Mouse (Mus musculus): ENCODE data around the gene Ccdc93.

The Ccdc93 gene

GRCm38 (mm10) chr1:121430938-121431928 lies at the start of gene Ccdc93:
TSS of gene Ccdc93 (plus strand) at chr1:121431049.
- peak; percentile 95 for DNase-seq (ENCODE audit: low spot score)

- DNase-seq (ENCODE audit: low spot score), result no peak
These were observed 49.3 kb upstream of the Ccdc93 start for GRCm38 (mm10) chr1:121381562-121381961.

GRCm38 (mm10) chr1:121388312-121388711 lies 42.5 kb upstream of the Ccdc93 start:
- no peak for DNase-seq (ENCODE audit: low spot score)

GRCm38 (mm10) chr1:121388732-121389131 lies 42.1 kb upstream of the Ccdc93 start:
- no peak for DNase-seq (ENCODE audit: low spot score)

- DNase-seq (ENCODE audit: low spot score), result no peak
These were observed 41.3 kb upstream of the Ccdc93 start for GRCm38 (mm10) chr1:121389574-121389973.

GRCm38 (mm10) chr1:121390003-121390402 lies 40.8 kb upstream of the Ccdc93 start:
- DNase-seq (ENCODE audit: low spot score), result no peak

GRCm38 (mm10) chr1:121390421-121390820 lies 40.4 kb upstream of the Ccdc93 start:
- no peak for DNase-seq (ENCODE audit: low spot score)

- no peak for DNase-seq (ENCODE audit: low spot score)
These were observed 40.0 kb upstream of the Ccdc93 start for GRCm38 (mm10) chr1:121390855-121391254.

GRCm38 (mm10) chr1:121393117-121393516 lies 37.7 kb upstream of the Ccdc93 start:
- no peak for DNase-seq (ENCODE audit: low spot score)

GRCm38 (mm10) chr1:121394764-121395163 lies 36.1 kb upstream of the Ccdc93 start:
- no peak for DNase-seq (ENCODE audit: low spot score)

GRCm38 (mm10) chr1:121396501-121396900 lies 34.3 kb upstream of the Ccdc93 start:
- no peak for DNase-seq (ENCODE audit: low spot score)

GRCm38 (mm10) chr1:121398231-121398630 lies 32.6 kb upstream of the Ccdc93 start:
- DNase-seq (ENCODE audit: low spot score), result no peak

- no peak for DNase-seq (ENCODE audit: low spot score)
These were observed 31.6 kb upstream of the Ccdc93 start for GRCm38 (mm10) chr1:121398986-121399881.

GRCm38 (mm10) chr1:121400243-121400642 lies 30.6 kb upstream of the Ccdc93 start:
- DNase-seq (ENCODE audit: low spot score), result no peak

GRCm38 (mm10) chr1:121419084-121419483 lies 11.8 kb upstream of the Ccdc93 start:
- DNase-seq (ENCODE audit: low spot score), result no peak

GRCm38 (mm10) chr1:121419569-121420265 lies 11.1 kb upstream of the Ccdc93 start:
- DNase-seq (ENCODE audit: low spot score), result no peak

GRCm38 (mm10) chr1:121430183-121430937 lies 489 bp upstream of the Ccdc93 start:
- DNase-seq (ENCODE audit: low spot score), result no peak

- no peak for DNase-seq (ENCODE audit: low spot score)
These were observed 5.1 kb downstream of the Ccdc93 start for GRCm38 (mm10) chr1:121435981-121436380.

- DNase-seq (ENCODE audit: low spot score), result peak; percentile 25
These were observed 9.9 kb downstream of the Ccdc93 start for GRCm38 (mm10) chr1:121440535-121441381.

GRCm38 (mm10) chr1:121444147-121444546 lies 13.3 kb downstream of the Ccdc93 start:
- DNase-seq (ENCODE audit: low spot score), result no peak

Measured in spleen, adult 12 weeks (tissue).